Mouse (Mus musculus): ENCODE measurements around the gene Pde4c. TPM values are rescaled to one million over a fixed set of nuclear protein-coding genes. Genes with fewer than 3 reads are reported as not detected.

The Pde4c gene
- total RNA-seq, 1 experiment = 1.6 TPM

DNA sequence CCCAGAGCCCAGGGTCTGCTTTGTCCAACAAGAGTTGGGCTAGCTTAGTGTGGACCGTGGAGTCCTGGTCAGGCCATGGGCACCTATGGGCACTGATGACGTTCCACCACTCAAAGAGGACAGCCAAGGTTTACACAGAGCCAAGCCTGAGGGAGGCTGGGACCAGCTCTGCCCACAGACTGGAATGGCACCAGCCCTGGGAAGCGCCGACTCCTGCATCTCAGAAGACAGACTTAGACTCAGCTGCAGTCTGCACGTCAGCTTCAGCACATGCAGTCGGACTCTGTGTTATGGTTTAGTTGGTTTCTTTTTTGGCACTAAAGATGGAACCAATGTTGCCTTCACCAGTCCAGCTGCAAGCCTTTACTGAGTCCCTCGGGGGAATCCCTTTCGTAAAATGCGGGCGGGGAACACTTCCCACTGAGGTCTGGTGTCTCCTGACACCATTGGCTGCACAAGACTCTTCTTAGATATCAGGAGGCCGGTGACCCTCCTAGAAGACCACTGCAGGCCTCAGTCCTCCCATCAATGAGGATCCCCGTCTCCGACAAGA lies 26.7 kb downstream of the Pde4c start:
- in situ Hi-C loops (cut with MboI; ENCODE audit: low sequenced_read_pairs in 2 of 2, unreplicated experiment in 2 of 2) = loop anchor here in 1 of 2 experiments (5.0 kb wide), 1 partner anchor 33 kb away; the partner anchor contains the start of gene Gm3336
- no peak for TF ChIP-seq ZC3H11A (IDR thresholded peaks at IDR 0.05; ENCODE audit: borderline replicate concordance, low read depth, low read length)
- no peak for TF ChIP-seq HCFC1 (IDR thresholded peaks at IDR 0.05; ENCODE audit: borderline replicate concordance, insufficient read depth, low read length)
- TF ChIP-seq MAFK (IDR thresholded peaks at IDR 0.05; ENCODE audit: insufficient read depth, low read depth, low read length) = no peak
- TF ChIP-seq ZNF384 (IDR thresholded peaks at IDR 0.05; ENCODE audit: low read depth, low read length) = no peak
- no peak for TF ChIP-seq CHD2 (IDR thresholded peaks at IDR 0.05; ENCODE audit: low read depth, low read length)
- Histone ChIP-seq H3K9ac (ENCODE audit: insufficient read depth, low read depth, low read length, poor library complexity, severe bottlenecking) (no peak overlapping the region), H3K27ac (ENCODE audit: insufficient read depth, low read depth, low read length, poor library complexity, severe bottlenecking) (no peak overlapping the region), H3K4me1 (ENCODE audit: control insufficient read depth in 2 of 2, insufficient read depth in 2 of 2, low read length in 2 of 2, poor library complexity in 1 of 2) (peaks cover 2 to 14% of the 10 kb centered on the region in 2 experiments; a peak in 2 of 4 replicates), H3K4me3 (ENCODE audit: insufficient read depth in 1 of 2, low read depth in 1 of 2, low read length in 2 of 2, poor library complexity in 1 of 2, severe bottlenecking in 1 of 2) (no peak overlapping the region), H3K9me3 (ENCODE audit: control insufficient read depth, insufficient read depth, low read depth, low read length) (no peaks in the 10 kb centered on the region), H3K36me3 (ENCODE audit: control insufficient read depth, insufficient read depth, low read length, poor library complexity, severe bottlenecking) (no peaks in the 10 kb centered on the region)
- DNase-seq (ENCODE audit: low read depth, low spot score) = no peak

DNA sequence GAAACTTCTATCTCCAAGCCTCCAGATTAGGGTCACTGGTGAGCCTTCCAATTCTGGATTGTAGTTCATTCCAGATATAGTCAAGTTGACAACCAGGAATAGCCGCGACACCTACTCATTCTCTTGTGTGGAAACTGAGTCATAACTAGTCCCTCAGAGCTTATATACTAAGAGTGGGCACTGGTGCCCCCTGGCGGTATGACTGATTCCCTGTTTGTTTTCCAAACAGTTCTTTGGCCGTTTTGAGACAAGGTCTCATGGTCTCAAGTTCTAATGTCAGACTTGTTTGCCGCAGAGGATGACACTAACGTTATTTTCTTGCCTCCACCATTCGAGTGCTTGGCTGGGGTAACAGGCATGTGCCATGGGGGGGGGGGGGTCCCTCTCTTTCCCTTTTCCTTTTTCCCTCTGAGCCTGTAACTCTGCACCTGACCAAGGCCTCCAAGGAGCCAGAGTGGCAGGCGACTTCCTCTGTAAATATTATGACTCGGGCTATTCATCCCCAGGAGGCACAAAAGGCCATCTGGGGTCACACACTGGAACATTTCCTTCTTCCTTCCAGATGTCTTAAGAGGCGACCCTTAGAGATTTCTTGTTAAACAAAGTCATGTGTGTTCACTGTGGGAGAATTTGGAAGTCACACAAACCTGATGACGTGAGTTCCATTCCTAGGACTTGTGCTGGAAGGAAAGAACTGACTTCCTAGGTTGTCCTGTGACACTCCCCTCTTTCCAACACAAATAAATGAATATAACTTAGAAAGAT lies 28.7 kb downstream of the Pde4c start:
- no peak for TF ChIP-seq MAFK (IDR thresholded peaks at IDR 0.05; ENCODE audit: insufficient read depth, low read depth, low read length)
- no peak for TF ChIP-seq HCFC1 (IDR thresholded peaks at IDR 0.05; ENCODE audit: borderline replicate concordance, insufficient read depth, low read length)
- no peak for TF ChIP-seq CHD2 (IDR thresholded peaks at IDR 0.05; ENCODE audit: low read depth, low read length)
- TF ChIP-seq ZC3H11A (IDR thresholded peaks at IDR 0.05; ENCODE audit: borderline replicate concordance, low read depth, low read length) = no peak
- TF ChIP-seq ZNF384 (IDR thresholded peaks at IDR 0.05; ENCODE audit: low read depth, low read length) = no peak
- H3K9ac ChIP-seq (ENCODE audit: insufficient read depth, low read depth, low read length, poor library complexity, severe bottlenecking) = no peak overlapping the region
- no peaks in the 10 kb centered on the region for H3K9me3 ChIP-seq (ENCODE audit: control insufficient read depth, insufficient read depth, low read depth, low read length)
- peaks cover 2 to 14% of the 10 kb centered on the region in 2 experiments; a peak in 2 of 4 replicates for H3K4me1 ChIP-seq (ENCODE audit: control insufficient read depth in 2 of 2, insufficient read depth in 2 of 2, low read length in 2 of 2, poor library complexity in 1 of 2)
- peak; percentile 72 for DNase-seq (ENCODE audit: low read depth, low spot score)
- no peak overlapping the region for H3K27ac ChIP-seq (ENCODE audit: insufficient read depth, low read depth, low read length, poor library complexity, severe bottlenecking)
- in situ Hi-C loops (cut with MboI; ENCODE audit: low sequenced_read_pairs in 2 of 2, unreplicated experiment in 2 of 2) = loop anchor here in 1 of 2 experiments (5.0 kb wide), 1 partner anchor 35 kb away; the partner anchor contains the start of gene Gm3336
- H3K36me3 ChIP-seq (ENCODE audit: control insufficient read depth, insufficient read depth, low read length, poor library complexity, severe bottlenecking) = no peaks in the 10 kb centered on the region
- no peak overlapping the region for H3K4me3 ChIP-seq (ENCODE audit: insufficient read depth in 1 of 2, low read depth in 1 of 2, low read length in 2 of 2, poor library complexity in 1 of 2, severe bottlenecking in 1 of 2)

DNA sequence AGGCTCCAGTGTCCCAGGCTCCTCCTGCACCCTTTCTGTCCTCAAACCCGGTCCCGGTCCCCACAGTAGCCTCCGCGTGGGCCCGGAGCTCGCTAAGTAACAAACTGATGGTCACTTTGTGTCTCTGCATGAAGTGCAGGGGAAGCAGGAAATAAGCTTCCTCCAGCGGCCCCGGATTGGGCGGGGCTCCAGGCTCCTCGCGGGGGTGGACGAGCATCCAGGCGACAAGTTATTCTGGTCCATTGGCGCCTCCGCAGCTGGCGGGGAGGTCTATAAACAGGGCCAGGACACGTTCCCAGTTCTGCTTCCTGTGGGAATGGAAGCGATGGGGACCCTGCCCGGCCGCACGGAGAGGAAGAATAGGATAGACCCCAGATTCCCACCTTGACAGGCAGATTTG lies 29.6 kb downstream of the Pde4c start:
- DNase-seq (ENCODE audit: low read depth, low spot score) = no peak
- Histone ChIP-seq H3K4me1 (ENCODE audit: control insufficient read depth in 2 of 2, insufficient read depth in 2 of 2, low read length in 2 of 2, poor library complexity in 1 of 2) (peaks cover 2 to 12% of the 10 kb centered on the region in 2 experiments; a peak in 2 of 4 replicates), H3K9ac (ENCODE audit: insufficient read depth, low read depth, low read length, poor library complexity, severe bottlenecking) (peak overlapping the region; percentile 33; the same call in 1 of the 2 replicates), H3K27ac (ENCODE audit: insufficient read depth, low read depth, low read length, poor library complexity, severe bottlenecking) (no peak overlapping the region), H3K9me3 (ENCODE audit: control insufficient read depth, insufficient read depth, low read depth, low read length) (no peaks in the 10 kb centered on the region), H3K4me3 (ENCODE audit: insufficient read depth in 1 of 2, low read depth in 1 of 2, low read length in 2 of 2, poor library complexity in 1 of 2, severe bottlenecking in 1 of 2) (peak overlapping the region; percentile 42 to 56), H3K36me3 (ENCODE audit: control insufficient read depth, insufficient read depth, low read length, poor library complexity, severe bottlenecking) (no peaks in the 10 kb centered on the region; the same call in 1 of the 2 replicates)
- TF ChIP-seq CHD2 (IDR thresholded peaks at IDR 0.05; ENCODE audit: low read depth, low read length) (no peak), HCFC1 (IDR thresholded peaks at IDR 0.05; ENCODE audit: borderline replicate concordance, insufficient read depth, low read length) (no peak), MAFK (IDR thresholded peaks at IDR 0.05; ENCODE audit: insufficient read depth, low read depth, low read length) (no peak), ZC3H11A (IDR thresholded peaks at IDR 0.05; ENCODE audit: borderline replicate concordance, low read depth, low read length) (no peak), ZNF384 (IDR thresholded peaks at IDR 0.05; ENCODE audit: low read depth, low read length) (no peak)
- in situ Hi-C loops (cut with MboI; ENCODE audit: low sequenced_read_pairs in 2 of 2, unreplicated experiment in 2 of 2) = loop anchor here in 1 of 2 experiments (5.0 kb wide), 1 partner anchor 36 kb away; the partner anchor contains the start of gene Gm3336

GRCm38 (mm10) chr8:70754043-70754870 lies 30.7 kb downstream of the Pde4c start, which contains the start of gene Rab3a:
TSS of gene Rab3a (plus strand) at chr8:70754679.
- Histone ChIP-seq H3K9me3 (ENCODE audit: control insufficient read depth, insufficient read depth, low read depth, low read length) (no peaks in the 10 kb centered on the region), H3K4me1 (ENCODE audit: control insufficient read depth in 2 of 2, insufficient read depth in 2 of 2, low read length in 2 of 2, poor library complexity in 1 of 2) (peaks cover 4 to 13% of the 10 kb centered on the region in 2 experiments; a peak in 3 of 4 replicates), H3K36me3 (ENCODE audit: control insufficient read depth, insufficient read depth, low read length, poor library complexity, severe bottlenecking) (peaks cover 3% of the 10 kb centered on the region; the same call in 1 of the 2 replicates), H3K4me3 (ENCODE audit: insufficient read depth in 1 of 2, low read depth in 1 of 2, low read length in 2 of 2, poor library complexity in 1 of 2, severe bottlenecking in 1 of 2) (peak within 1 kb of the TSS; percentile 70 to 90), H3K9ac (ENCODE audit: insufficient read depth, low read depth, low read length, poor library complexity, severe bottlenecking) (peak within 1 kb of the TSS; percentile 49), H3K27ac (ENCODE audit: insufficient read depth, low read depth, low read length, poor library complexity, severe bottlenecking) (no peak within 1 kb of the TSS)
- in situ Hi-C loops (cut with MboI; ENCODE audit: low sequenced_read_pairs in 2 of 2, unreplicated experiment in 2 of 2) = loop anchor here in 1 of 2 experiments (5.0 kb wide), 1 partner anchor 37 kb away; the partner anchor contains the start of gene Gm3336
- peak; percentile 95 for DNase-seq (ENCODE audit: low read depth, low spot score)
- TF ChIP-seq CHD2 (IDR thresholded peaks at IDR 0.05; ENCODE audit: low read depth, low read length) = peak; percentile 92
- no peak for TF ChIP-seq ZNF384 (IDR thresholded peaks at IDR 0.05; ENCODE audit: low read depth, low read length)

Measured in ES-E14 (cell line).